Mouse (Mus musculus) lung, embryonic 15.5 days (tissue): Measurements from ENCODE around the gene Zbbx. TPM values are rescaled to one million over a fixed set of nuclear protein-coding genes. Genes with fewer than 3 reads are reported as not detected.
A peak's percentile ranks its signal among the peaks of the same experiment; 100 is the strongest.

ENCODE experiments used
- ATAC-seq: fragments of 200-750 bp; cut with Nextera tagmentation; 2 replicates; pipeline ENCODE4 v1.8.0; 2017; ENCODE audit warnings: moderate number of reproducible peaks, borderline replicate concordance; ENCODE audit not compliant: low FRiP score, low TSS enrichment; ENCODE audit errors: extremely low read depth
- H3K27ac ChIP-seq: fragments of 300-500 bp; sonication (generic); 2 replicates; pipeline ENCODE4 v1.5.1; 2015; ENCODE audit warnings: moderate library complexity, mild to moderate bottlenecking, inconsistent platforms
- H3K27me3 ChIP-seq: fragments of 300-500 bp; sonication (generic); 2 replicates; pipeline ENCODE4 v1.6.1; 2015; ENCODE audit warnings: inconsistent platforms
- H3K36me3 ChIP-seq: fragments of 300-500 bp; sonication (generic); 2 replicates; pipeline ENCODE4 v1.6.1; 2015; ENCODE audit warnings: inconsistent platforms
- H3K4me1 ChIP-seq: fragments of 300-500 bp; sonication (generic); 2 replicates; pipeline ENCODE4 v1.6.1; 2015; ENCODE audit warnings: inconsistent platforms
- H3K4me2 ChIP-seq: fragments of 300-500 bp; sonication (generic); 2 replicates; pipeline ENCODE4 v1.6.1; 2015; ENCODE audit warnings: inconsistent platforms, mild to moderate bottlenecking, moderate library complexity
- H3K4me3 ChIP-seq: fragments of 300-500 bp; sonication (generic); 2 replicates; pipeline ENCODE4 v1.5.1; 2015; ENCODE audit warnings: mild to moderate bottlenecking, inconsistent platforms
- H3K9ac ChIP-seq: fragments of 300-500 bp; sonication (generic); 2 replicates; pipeline ENCODE4 v1.6.1; 2015; ENCODE audit warnings: inconsistent platforms
- H3K9me3 ChIP-seq: fragments of 300-500 bp; sonication (generic); 2 replicates; pipeline ENCODE4 v1.6.1; 2016; ENCODE audit warnings: inconsistent platforms
- WGBS: fragments of 180-500 bp; shearing (Covaris S2); methylation state at CpG from one replicate; pipeline ENCODE4 v1.1.7; 2015; 5-methylcytosine and 5-hydroxymethylcytosine counted together
- polyA plus RNA-seq: library from polyadenylated mRNA; unstranded; fragments of >200 nt; fragmentation: Nextera tagmentation; extraction: Ambion mirVana; gene quantifications from 2 replicates; pipeline ENCODE4 v1.2.1, GENCODE M21; 2015

Gene Zbbx
- polyA plus RNA-seq = 0.72 and 0.92 TPM in 2 replicates

- peak; percentile 86 for ATAC-seq
- no peak within 1 kb of the TSS for H3K9ac ChIP-seq
- peak within 1 kb of the TSS; percentile 41; the same call in 1 of the 2 replicates for H3K4me2 ChIP-seq
- H3K27me3 ChIP-seq = no peaks in the 10 kb centered on the region
- WGBS = 13% methylated on average over 20 of the region's 20 CpGs
- H3K4me1 ChIP-seq = no peaks in the 10 kb centered on the region
- no peaks in the 10 kb centered on the region for H3K36me3 ChIP-seq
- no peaks in the 10 kb centered on the region for H3K9me3 ChIP-seq
- no peak within 1 kb of the TSS for H3K27ac ChIP-seq
- H3K4me3 ChIP-seq = peak within 1 kb of the TSS; percentile 16; the same call in 1 of the 2 replicates
These were observed at the start of gene Zbbx for GRCm38 (mm10) chr3:75164838-75165496. Zbbx (minus strand) TSS chr3:75165034.

- Histone ChIP-seq H3K36me3 (no peaks in the 10 kb centered on the region), H3K4me2 (no peak overlapping the region), H3K27me3 (no peaks in the 10 kb centered on the region), H3K27ac (no peak overlapping the region), H3K9me3 (no peaks in the 10 kb centered on the region), H3K9ac (no peak overlapping the region), H3K4me3 (no peak overlapping the region), H3K4me1 (no peaks in the 10 kb centered on the region)
- no peak for ATAC-seq
- 30% methylated on average over 12 of the region's 12 CpGs for WGBS
These were observed 38.1 kb upstream of the Zbbx start for GRCm38 (mm10) chr3:75202808-75203503.

GRCm38 (mm10) chr3:75182606-75183005 is 17.8 kb upstream of the Zbbx start:
- Histone ChIP-seq H3K9me3 (no peaks in the 10 kb centered on the region), H3K27me3 (no peaks in the 10 kb centered on the region), H3K4me1 (no peaks in the 10 kb centered on the region), H3K9ac (no peak overlapping the region), H3K4me3 (no peak overlapping the region), H3K4me2 (no peak overlapping the region), H3K27ac (no peak overlapping the region), H3K36me3 (no peaks in the 10 kb centered on the region)
- ATAC-seq = no peak
- WGBS = 58% methylated on average over 1 of the region's 1 CpGs

- Histone ChIP-seq H3K4me1 (no peaks in the 10 kb centered on the region), H3K36me3 (no peaks in the 10 kb centered on the region), H3K9me3 (no peaks in the 10 kb centered on the region), H3K9ac (no peak overlapping the region), H3K4me3 (no peak overlapping the region), H3K27me3 (no peaks in the 10 kb centered on the region), H3K4me2 (no peak overlapping the region), H3K27ac (no peak overlapping the region)
- no peak for ATAC-seq
- WGBS = 75% methylated on average over 3 of the region's 3 CpGs
These were observed 23.0 kb downstream of the Zbbx start for GRCm38 (mm10) chr3:75141876-75142275.

DNA sequence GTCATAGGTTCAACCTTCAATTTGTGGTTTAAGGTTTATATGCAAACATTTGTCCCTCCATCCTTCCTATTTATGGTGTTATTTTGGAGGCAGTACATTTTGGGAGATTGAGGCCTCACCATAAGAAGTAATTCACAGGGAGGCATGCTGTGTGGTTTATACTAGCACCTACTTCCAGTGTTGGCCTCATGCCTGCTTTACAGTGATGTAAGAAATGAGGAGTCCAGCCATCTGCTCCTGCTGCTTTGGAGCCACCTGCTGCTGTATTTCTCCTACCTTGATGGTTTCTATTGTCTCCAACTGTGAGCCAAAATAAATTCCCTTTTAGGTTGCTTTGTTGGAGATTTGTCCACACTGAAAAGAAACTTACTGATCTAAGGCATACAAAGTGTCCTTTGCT is 60.0 kb downstream of the Zbbx start:
- no peak for ATAC-seq
- H3K27me3 ChIP-seq = no peaks in the 10 kb centered on the region

DNA sequence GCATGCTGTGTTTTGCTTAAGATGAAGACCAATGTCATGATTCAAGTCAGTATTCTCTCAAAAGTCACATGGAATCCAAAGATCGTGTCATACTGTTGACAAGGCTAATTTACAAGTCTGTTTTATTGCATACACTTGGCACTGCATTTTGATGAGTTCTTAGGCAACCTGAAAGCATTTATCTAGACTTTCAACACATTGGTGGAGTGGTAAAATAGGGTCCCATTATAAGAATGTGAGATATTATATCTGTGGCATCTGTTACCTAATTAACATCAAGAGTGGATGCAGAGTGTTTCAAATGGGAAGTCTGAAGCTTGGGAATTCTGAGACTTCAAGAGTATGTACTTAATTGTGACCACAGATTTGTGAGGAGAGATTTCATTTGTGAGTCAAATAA is 79.1 kb downstream of the Zbbx start:
- Histone ChIP-seq H3K9me3 (no peaks in the 10 kb centered on the region), H3K4me2 (no peak overlapping the region), H3K36me3 (no peaks in the 10 kb centered on the region), H3K9ac (no peak overlapping the region), H3K27me3 (no peaks in the 10 kb centered on the region), H3K4me1 (no peaks in the 10 kb centered on the region), H3K27ac (no peak overlapping the region), H3K4me3 (no peak overlapping the region)
- no peak for ATAC-seq
- 68% methylated on average over 1 of the region's 1 CpGs for WGBS

More for the DNA sequence above, 60.0 kb downstream of the Zbbx start:
- Histone ChIP-seq H3K4me2 (no peak overlapping the region), H3K27ac (no peak overlapping the region), H3K9me3 (no peaks in the 10 kb centered on the region), H3K9ac (no peak overlapping the region), H3K4me1 (no peaks in the 10 kb centered on the region), H3K4me3 (no peak overlapping the region), H3K36me3 (no peaks in the 10 kb centered on the region)

- Histone ChIP-seq H3K4me1 (no peaks in the 10 kb centered on the region), H3K4me3 (no peak overlapping the region), H3K36me3 (no peaks in the 10 kb centered on the region), H3K4me2 (no peak overlapping the region), H3K27ac (no peak overlapping the region), H3K9ac (no peak overlapping the region), H3K27me3 (no peaks in the 10 kb centered on the region), H3K9me3 (no peaks in the 10 kb centered on the region)
- WGBS = 71% methylated on average over 1 of the region's 1 CpGs
- no peak for ATAC-seq
These were observed 85.9 kb downstream of the Zbbx start for GRCm38 (mm10) chr3:75078906-75079305.

GRCm38 (mm10) chr3:75009701-75010100 is 155.1 kb downstream of the Zbbx start:
- Histone ChIP-seq H3K4me2 (no peak overlapping the region), H3K4me3 (no peak overlapping the region), H3K9me3 (no peaks in the 10 kb centered on the region), H3K27ac (no peak overlapping the region), H3K27me3 (no peaks in the 10 kb centered on the region), H3K4me1 (no peaks in the 10 kb centered on the region), H3K36me3 (no peaks in the 10 kb centered on the region), H3K9ac (no peak overlapping the region)
- 83% methylated on average over 1 of the region's 1 CpGs for WGBS
- ATAC-seq = no peak

Other genes starting within 250 kb of the Zbbx start
- gene Serpini2, start 105.0 kb upstream of the Zbbx start, polyA plus RNA-seq = 0.23 TPM in 1 of 2 replicates, not detected in the other